Mouse (Mus musculus) brain, embryonic 14.5 days (tissue): Measurements from ENCODE around the gene Mybbp1a.

ENCODE experiments used
- CTCF ChIP-seq: fragments of 200-500 bp; IDR thresholded peaks from 2 replicates; pipeline ENCODE4 v1.5.1; 2012; ENCODE audit warnings: inconsistent platforms, mild to moderate bottlenecking, moderate library complexity, borderline replicate concordance; ENCODE audit not compliant: insufficient read depth, insufficient read length; ENCODE audit errors: extremely low read depth
- POLR2A ChIP-seq: fragments of 200-500 bp; IDR thresholded peaks from 2 replicates; pipeline ENCODE4 v1.6.1; 2012; ENCODE audit warnings: mild to moderate bottlenecking, inconsistent platforms, borderline replicate concordance; ENCODE audit not compliant: poor library complexity, insufficient read depth, insufficient read length, severe bottlenecking; ENCODE audit errors: extremely low read depth

DNA sequence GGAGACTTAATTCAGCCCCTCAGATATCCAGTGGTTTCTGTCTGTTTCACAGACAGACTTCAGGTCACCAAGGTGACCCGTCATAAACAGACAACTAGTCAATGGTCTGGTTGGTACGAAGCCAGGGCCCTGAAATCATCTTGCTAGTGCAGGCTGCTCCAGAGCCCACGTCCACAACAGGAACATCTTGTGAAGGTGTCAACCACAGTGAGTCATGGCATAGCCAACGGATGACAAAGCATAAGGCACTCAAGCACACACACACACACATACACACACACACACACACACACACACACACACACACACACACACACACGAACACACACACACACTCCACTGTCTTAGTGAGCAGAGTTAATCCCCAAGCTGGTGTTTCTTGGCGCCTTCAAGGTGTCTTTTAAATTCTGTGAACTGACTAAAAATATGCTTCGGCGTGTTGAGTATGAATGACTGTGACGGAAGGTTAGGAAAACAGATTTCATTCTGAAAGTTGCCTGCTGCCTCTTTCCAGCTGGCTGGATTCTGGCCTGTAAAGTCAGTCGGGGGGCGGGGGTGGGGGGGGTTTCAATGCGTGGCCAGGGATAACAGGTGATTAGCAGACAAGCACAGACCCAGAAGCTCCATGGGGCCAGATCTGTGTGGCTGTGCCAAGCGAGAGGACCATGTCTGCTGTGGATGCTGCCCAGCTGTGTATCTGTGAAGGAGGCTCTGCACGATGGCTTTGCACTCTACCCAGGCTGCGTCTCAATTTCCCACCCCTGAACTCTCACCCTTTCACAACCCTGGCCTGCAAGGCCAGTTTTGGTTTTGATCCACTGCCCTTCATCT is 50.2 kb downstream of the Mybbp1a start:
- no peak for TF ChIP-seq POLR2A
- no peak for TF ChIP-seq CTCF
